Mouse (Mus musculus): ENCODE measurements around the gene Gm36864. TPM values are rescaled to one million over a fixed set of nuclear protein-coding genes. Genes with fewer than 3 reads are reported as not detected.
A peak's percentile ranks its signal among the peaks of the same experiment; 100 is the strongest.

The Gm36864 gene
- total and polyA plus RNA-seq, 3 experiments: 0.16 TPM; not detected in 2

DNA sequence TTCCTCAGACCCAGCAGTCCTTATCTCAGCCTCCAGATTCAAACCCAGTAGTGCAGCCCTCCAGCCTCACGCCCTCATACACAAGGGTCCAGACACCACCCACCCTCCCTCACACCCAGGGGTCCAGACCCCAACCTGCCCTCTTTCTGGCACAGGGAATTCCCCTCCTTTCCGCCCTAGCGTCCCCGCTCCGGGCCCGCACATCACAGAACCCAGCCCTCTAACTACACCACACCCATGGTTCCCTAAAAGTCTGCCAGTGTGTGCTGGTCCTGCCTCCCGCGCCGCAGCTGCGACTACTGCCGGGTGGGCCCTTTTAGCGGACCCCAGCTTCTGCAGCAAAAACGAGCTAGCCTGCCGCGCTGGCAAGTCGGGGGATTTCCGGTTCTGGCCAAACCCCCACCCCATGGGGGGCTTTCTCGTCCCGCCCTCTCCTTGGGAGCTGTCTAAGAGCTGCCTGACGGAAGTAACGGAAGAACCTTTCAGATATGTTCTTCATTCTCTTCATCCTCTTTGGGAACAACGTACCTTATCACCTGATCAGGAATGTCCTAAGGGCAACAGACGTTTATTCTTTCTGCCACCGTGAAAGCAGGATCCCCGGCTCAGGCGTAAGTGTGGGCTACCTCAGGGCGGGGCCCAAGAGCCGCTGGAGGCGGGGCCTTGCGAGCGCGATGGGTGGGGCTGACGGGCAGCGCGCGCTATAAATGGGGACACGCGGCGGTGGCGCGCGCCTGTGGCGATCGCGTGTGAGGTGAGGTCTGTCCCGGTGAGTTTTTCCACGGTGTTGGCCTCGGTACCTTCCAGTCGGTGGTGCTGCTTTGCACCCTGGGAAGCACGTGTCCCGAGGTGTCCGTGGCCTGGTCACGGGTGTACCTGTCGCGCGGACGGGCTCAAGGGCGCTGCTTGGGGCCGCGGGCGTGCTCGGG is 10.3 kb downstream of the Gm36864 start, which contains the start of the genes 1700028J19Rik and 2410002F23Rik:
1700028J19Rik (minus strand) TSS at position 641 of the 929 bp plus-strand sequence.
2410002F23Rik (plus strand) TSS at position 668 of the 929 bp plus-strand sequence.
- H3K36me3 ChIP-seq (replicated peaks in 1 of 2; ENCODE audit: control insufficient read depth in 1 of 2, insufficient read depth in 1 of 2, low read length in 1 of 2): peaks cover 25 to 32% of the 10 kb centered on the region in 2 experiments
- H3K9me3 ChIP-seq (replicated peaks; ENCODE audit: low read length): no peaks in the 10 kb centered on the region
- H3K27me3 ChIP-seq (replicated peaks): no peaks in the 10 kb centered on the region
- dilution Hi-C loops (cut with MboI; ENCODE audit: extremely low pct_ligation_motif_present, extremely low pct_unique_long_range_greater_than_20kb, low sequenced_read_pairs): no loop called here
- DNase-seq (ENCODE audit: extremely low read depth): peak; percentile 87
- H3K4me1 ChIP-seq (ENCODE audit: control insufficient read depth in 1 of 2, insufficient read depth in 2 of 2): peaks cover 8 to 46% of the 10 kb centered on the region in 2 experiments
- peak within 1 kb of the TSS; percentile 79 for H3K4me2 ChIP-seq (ENCODE audit: insufficient read depth, low read depth, poor library complexity, severe bottlenecking)
- peak within 1 kb of the TSS; percentile 65 for H3K27ac ChIP-seq (ENCODE audit: insufficient read depth, low read depth)
- TF ChIP-seq PAX5 (IDR thresholded peaks at IDR 0.05; ENCODE audit: low read length) (no peak), CTCF (conservative IDR thresholded peaks at IDR 0.05 in 1 of 2, IDR thresholded peaks at IDR 0.05 in 1 of 2; ENCODE audit: low read depth in 2 of 2, low read length in 2 of 2) (no peak; a peak in 1 of 4 replicates), CHD2 (IDR thresholded peaks at IDR 0.05; ENCODE audit: low read length) (no peak), MAX (IDR thresholded peaks at IDR 0.05; ENCODE audit: low read length) (peak; percentile 100), MXI1 (IDR thresholded peaks at IDR 0.05; ENCODE audit: low read depth, low read length) (peak; percentile 82), JUND (conservative IDR thresholded peaks at IDR 0.05; ENCODE audit: low read depth, low read length) (no peak), MAZ (IDR thresholded peaks at IDR 0.05; ENCODE audit: low read depth, low read length) (peak; percentile 97), NELFE (IDR thresholded peaks at IDR 0.05; ENCODE audit: low read depth, low read length) (peak; percentile 99), HCFC1 (IDR thresholded peaks at IDR 0.05; ENCODE audit: low read depth, low read length) (peak; percentile 83), UBTF (IDR thresholded peaks at IDR 0.05; ENCODE audit: low read depth, low read length) (no peak), MEF2A (IDR thresholded peaks at IDR 0.05; ENCODE audit: borderline replicate concordance, low read depth, low read length) (no peak), ZC3H11A (IDR thresholded peaks at IDR 0.05; ENCODE audit: low read depth, low read length) (no peak), JUN (IDR thresholded peaks at IDR 0.05; ENCODE audit: insufficient read depth, low read depth, low read length) (no peak), ZMIZ1 (IDR thresholded peaks at IDR 0.05; ENCODE audit: low read depth, low read length) (peak; percentile 98), IRF4 (IDR thresholded peaks at IDR 0.05; ENCODE audit: low read depth, low read length) (peak; percentile 20; the same call in 1 of the 2 replicates), E2F4 (IDR thresholded peaks at IDR 0.05; ENCODE audit: insufficient replicate concordance, low read depth, low read length) (peak; percentile 89; the same call in 1 of the 2 replicates), BHLHE40 (IDR thresholded peaks at IDR 0.05; ENCODE audit: low read depth, low read length) (no peak; the same call in 1 of the 2 replicates), NRF1 (IDR thresholded peaks at IDR 0.05; ENCODE audit: low read depth, low read length) (no peak), TCF12 (IDR thresholded peaks at IDR 0.05; ENCODE audit: low read depth, low read length) (peak; percentile 75), CHD1 (IDR thresholded peaks at IDR 0.05; ENCODE audit: low read depth, low read length) (no peak), ETS1 (conservative IDR thresholded peaks at IDR 0.05; ENCODE audit: low read depth, low read length) (no peak), USF2 (conservative IDR thresholded peaks at IDR 0.05; ENCODE audit: low read depth, low read length) (no peak), ELF1 (IDR thresholded peaks at IDR 0.05; ENCODE audit: low read depth, low read length) (peak; percentile 92), KAT2A (IDR thresholded peaks at IDR 0.05; ENCODE audit: insufficient replicate concordance, low read length) (peak; percentile 76; the same call in 1 of the 2 replicates), GABPA (IDR thresholded peaks at IDR 0.05; ENCODE audit: insufficient replicate concordance, low read depth, low read length) (no peak), TBP (conservative IDR thresholded peaks at IDR 0.05; ENCODE audit: low read depth, low read length) (peak; percentile 96), SIN3A (IDR thresholded peaks at IDR 0.05; ENCODE audit: low read length) (peak; percentile 93), POLR2A (IDR thresholded peaks at IDR 0.05; ENCODE audit: low read depth, low read length) (peak; percentile 99), MYC (IDR thresholded peaks at IDR 0.05; ENCODE audit: low read depth, low read length) (peak; percentile 49; the same call in 1 of the 2 replicates), POLR2AphosphoS2 (IDR thresholded peaks at IDR 0.05; ENCODE audit: low read depth, low read length) (peak; percentile 98), SMC3 (IDR thresholded peaks at IDR 0.05; ENCODE audit: low read depth, low read length) (no peak), RAD21 (IDR thresholded peaks at IDR 0.05; ENCODE audit: low read depth, low read length) (no peak), ZKSCAN1 (IDR thresholded peaks at IDR 0.05; ENCODE audit: borderline replicate concordance, low read depth, low read length) (no peak), ZNF384 (IDR thresholded peaks at IDR 0.05; ENCODE audit: low read depth, low read length) (no peak), RCOR1 (conservative IDR thresholded peaks at IDR 0.05; ENCODE audit: low read depth, low read length) (no peak)
- in situ Hi-C loops (cut with MboI; ENCODE audit: low pct_ligation_motif_present, low pct_unique_long_range_greater_than_20kb, low sequenced_read_pairs): no loop called here
- peak within 1 kb of the TSS; percentile 92 for H3K9ac ChIP-seq (ENCODE audit: insufficient read depth, low read depth)
- peak within 1 kb of the TSS; percentile 78 to 99 (median 95) for H3K4me3 ChIP-seq (replicated peaks in 1 of 3; ENCODE audit: low read depth in 2 of 3, low read length in 2 of 3, poor library complexity in 1 of 3)
- H3K79me2 ChIP-seq (replicated peaks; ENCODE audit: control insufficient read depth, extremely low read depth, insufficient read depth, poor library complexity, severe bottlenecking): peaks cover 18% of the 10 kb centered on the region
